Mouse (Mus musculus) neural tube, embryonic 12.5 days (tissue): ENCODE results near the gene Kiss1. TPM values are rescaled to one million over a fixed set of nuclear protein-coding genes. Genes with fewer than 3 reads are reported as not detected.

Source experiments
- ATAC-seq: fragments of 200-750 bp; cut with Nextera tagmentation; 2 replicates; pipeline ENCODE4 v1.8.0; 2017; ENCODE audit warnings: low read depth, mild to moderate bottlenecking, moderate TSS enrichment, moderate library complexity; ENCODE audit not compliant: low FRiP score
- H3K27ac ChIP-seq: fragments of 300-500 bp; sonication (generic); 2 replicates; pipeline ENCODE4 v1.5.1; 2016
- H3K27me3 ChIP-seq: fragments of 300-500 bp; sonication (generic); replicated peaks from 2 replicates; pipeline ENCODE4 v1.6.1; 2016; ENCODE audit warnings: mild to moderate bottlenecking
- H3K36me3 ChIP-seq: fragments of 300-500 bp; sonication (generic); 2 replicates; pipeline ENCODE4 v1.6.1; 2016; ENCODE audit warnings: mild to moderate bottlenecking
- H3K4me1 ChIP-seq: fragments of 300-500 bp; sonication (generic); 2 replicates; pipeline ENCODE4 v1.6.1; 2016
- H3K4me2 ChIP-seq: fragments of 300-500 bp; sonication (generic); replicated peaks from 2 replicates; pipeline ENCODE4 v1.6.1; 2016; ENCODE audit warnings: mild to moderate bottlenecking
- H3K4me3 ChIP-seq: fragments of 300-500 bp; sonication (generic); 2 replicates; pipeline ENCODE4 v1.5.1; 2016
- H3K9ac ChIP-seq: fragments of 300-500 bp; sonication (generic); 2 replicates; pipeline ENCODE4 v1.6.1; 2016; ENCODE audit warnings: mild to moderate bottlenecking
- H3K9me3 ChIP-seq: fragments of 300-500 bp; sonication (generic); 2 replicates; pipeline ENCODE4 v1.6.1; 2016; ENCODE audit warnings: mild to moderate bottlenecking
- whole genome bisulfite sequencing: fragments of 180-500 bp; shearing (Covaris S2); methylation state at CpG from one replicate; pipeline ENCODE4 v1.1.7; 2016; 5-methylcytosine and 5-hydroxymethylcytosine counted together
- polyA plus RNA-seq: library from polyadenylated mRNA; unstranded; fragments of >200 nt; fragmentation: Nextera tagmentation; extraction: Ambion mirVana; gene quantifications from 2 replicates; pipeline ENCODE4 v1.2.1, GENCODE M21; 2016

The Kiss1 gene
- polyA plus RNA-seq, 1 experiment from 2014 or later, result not detected

GRCm38 (mm10) chr1:133296376-133296775 lies 25.3 kb upstream of the Kiss1 start:
- peaks cover 57% of the 10 kb centered on the region for H3K36me3 ChIP-seq

DNA sequence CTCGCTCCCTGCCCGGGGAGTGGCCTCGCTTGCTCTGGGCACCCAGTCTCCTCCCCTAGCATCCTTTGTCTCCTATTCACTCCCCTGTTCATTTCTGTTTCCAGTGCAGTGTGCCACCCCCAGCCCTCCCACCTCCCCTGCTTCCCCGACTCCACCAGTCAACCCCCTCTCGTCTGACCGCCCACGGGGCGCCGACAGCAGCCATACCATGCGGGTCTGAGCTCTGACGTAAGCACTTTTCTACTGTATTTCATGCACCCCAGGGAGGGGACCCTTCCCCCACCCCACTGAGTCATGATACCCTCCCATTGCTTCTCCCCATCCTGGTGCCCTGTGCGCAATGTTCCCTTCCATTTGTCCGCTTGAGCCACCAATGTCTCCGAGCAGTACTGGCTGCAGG lies 22.9 kb upstream of the Kiss1 start:
- H3K9me3 ChIP-seq, result no peaks in the 10 kb centered on the region
- no peak overlapping the region for H3K27ac ChIP-seq
- H3K36me3 ChIP-seq, result peaks cover 34% of the 10 kb centered on the region
- peak; percentile 26; the same call in 1 of the 2 replicates for ATAC-seq
- 38% methylated on average over 14 of the region's 14 CpGs for WGBS
- H3K4me1 ChIP-seq, result peaks cover 24% of the 10 kb centered on the region
- H3K9ac ChIP-seq, result 0 out of 2 replicates have a peak overlapping the region, but pooled peaks have one; percentile 38
- H3K4me3 ChIP-seq, result no peak overlapping the region
- 0 out of 2 replicates have a peak, but pooled peaks cover 4% of the 10 kb centered on the region for H3K27me3 ChIP-seq
- H3K4me2 ChIP-seq, result peak overlapping the region; percentile 27; the same call in 1 of the 2 replicates

More at GRCm38 (mm10) chr1:133296376-133296775, 25.3 kb upstream of the Kiss1 start:
- no peak for ATAC-seq
- H3K4me1 ChIP-seq, result peaks cover 24% of the 10 kb centered on the region
- H3K9me3 ChIP-seq, result no peaks in the 10 kb centered on the region
- H3K27ac ChIP-seq, result no peak overlapping the region
- H3K4me3 ChIP-seq, result no peak overlapping the region
- 0 out of 2 replicates have a peak, but pooled peaks cover 4% of the 10 kb centered on the region for H3K27me3 ChIP-seq
- no peak overlapping the region for H3K9ac ChIP-seq
- no peak overlapping the region for H3K4me2 ChIP-seq
- 95% methylated on average over 9 of the region's 9 CpGs for WGBS

DNA sequence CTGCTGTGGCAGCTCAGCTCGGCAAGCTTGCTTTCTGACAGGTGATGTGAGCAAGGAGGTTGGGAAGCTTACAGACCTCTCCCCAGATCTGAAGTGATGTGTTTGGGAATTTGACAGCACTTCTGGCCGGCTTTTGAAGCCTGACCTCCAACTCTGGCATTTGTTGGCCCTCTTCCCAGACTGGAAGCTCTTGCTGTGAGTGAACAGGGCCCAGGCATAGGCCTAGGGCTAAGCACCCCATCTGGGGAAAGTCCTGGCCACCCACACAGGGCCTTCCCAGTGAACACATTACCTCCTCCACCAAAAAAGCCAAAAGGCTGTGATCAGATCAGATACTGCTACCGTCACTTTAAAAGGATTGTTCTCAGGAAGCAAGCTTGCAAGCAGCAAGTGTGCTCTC lies 19.1 kb upstream of the Kiss1 start:
- 63% methylated on average over 3 of the region's 3 CpGs for WGBS
- ATAC-seq, result no peak
- H3K4me2 ChIP-seq, result no peak overlapping the region
- 0 out of 2 replicates have a peak, but pooled peaks cover 4% of the 10 kb centered on the region for H3K27me3 ChIP-seq
- H3K4me3 ChIP-seq, result no peak overlapping the region
- no peaks in the 10 kb centered on the region for H3K9me3 ChIP-seq
- H3K27ac ChIP-seq, result no peak overlapping the region
- H3K9ac ChIP-seq, result no peak overlapping the region
- H3K36me3 ChIP-seq, result peaks cover 14% of the 10 kb centered on the region
- peaks cover 16% of the 10 kb centered on the region for H3K4me1 ChIP-seq

DNA sequence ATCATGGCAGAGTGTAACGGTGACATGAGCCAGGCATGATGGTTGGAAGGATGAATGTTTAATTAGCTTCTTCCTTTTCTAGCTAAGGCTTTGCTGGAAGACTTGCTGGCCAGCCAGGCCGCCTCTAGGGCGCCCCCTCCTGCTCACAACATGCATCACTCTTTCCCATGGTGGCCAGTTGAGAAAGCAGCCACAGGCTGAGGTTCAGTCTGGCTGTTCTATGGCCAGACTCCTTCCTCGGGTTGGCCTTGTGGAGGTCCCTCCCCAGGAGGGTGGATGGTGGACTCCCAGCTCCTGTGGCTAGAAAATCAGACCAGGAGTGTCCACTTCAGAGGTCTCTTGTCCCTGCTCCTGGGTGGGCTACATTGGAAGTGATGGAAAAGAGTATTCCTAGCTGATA lies 14.8 kb upstream of the Kiss1 start:
- Histone ChIP-seq H3K36me3 (no peaks in the 10 kb centered on the region), H3K4me2 (no peak overlapping the region), H3K9ac (no peak overlapping the region), H3K9me3 (no peaks in the 10 kb centered on the region), H3K4me3 (no peak overlapping the region), H3K27ac (no peak overlapping the region), H3K27me3 (no peaks in the 10 kb centered on the region), H3K4me1 (peaks cover 2% of the 10 kb centered on the region; the same call in 1 of the 2 replicates)
- ATAC-seq, result peak; percentile 73
- 9% methylated on average over 4 of the region's 4 CpGs for WGBS

DNA sequence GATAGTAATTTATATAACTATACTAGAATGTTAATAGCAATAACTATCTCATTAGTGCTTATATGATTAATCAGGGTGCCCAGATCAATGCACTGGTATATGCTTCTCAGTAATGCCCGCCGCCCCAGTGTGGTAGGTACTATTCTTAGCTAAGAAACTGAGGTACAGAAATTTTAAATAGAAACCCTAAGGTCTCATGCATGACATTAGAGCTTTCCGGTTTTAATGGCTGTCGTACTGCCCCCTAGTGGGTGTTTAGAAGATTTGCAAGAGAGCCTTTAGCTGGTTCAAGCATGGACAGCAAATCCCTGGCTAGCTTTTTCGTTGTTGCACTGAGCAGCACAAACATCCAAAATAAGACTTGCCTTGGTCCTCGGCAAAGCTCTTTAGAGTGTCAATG lies 14.4 kb upstream of the Kiss1 start:
- H3K4me2 ChIP-seq, result no peak overlapping the region
- H3K9ac ChIP-seq, result no peak overlapping the region
- no peaks in the 10 kb centered on the region for H3K36me3 ChIP-seq
- no peak overlapping the region for H3K4me3 ChIP-seq
- H3K27ac ChIP-seq, result no peak overlapping the region
- WGBS, result 18% methylated on average over 6 of the region's 6 CpGs
- peaks cover 7% of the 10 kb centered on the region for H3K4me1 ChIP-seq
- no peaks in the 10 kb centered on the region for H3K9me3 ChIP-seq
- peak; percentile 49; the same call in 1 of the 2 replicates for ATAC-seq
- H3K27me3 ChIP-seq, result no peaks in the 10 kb centered on the region

DNA sequence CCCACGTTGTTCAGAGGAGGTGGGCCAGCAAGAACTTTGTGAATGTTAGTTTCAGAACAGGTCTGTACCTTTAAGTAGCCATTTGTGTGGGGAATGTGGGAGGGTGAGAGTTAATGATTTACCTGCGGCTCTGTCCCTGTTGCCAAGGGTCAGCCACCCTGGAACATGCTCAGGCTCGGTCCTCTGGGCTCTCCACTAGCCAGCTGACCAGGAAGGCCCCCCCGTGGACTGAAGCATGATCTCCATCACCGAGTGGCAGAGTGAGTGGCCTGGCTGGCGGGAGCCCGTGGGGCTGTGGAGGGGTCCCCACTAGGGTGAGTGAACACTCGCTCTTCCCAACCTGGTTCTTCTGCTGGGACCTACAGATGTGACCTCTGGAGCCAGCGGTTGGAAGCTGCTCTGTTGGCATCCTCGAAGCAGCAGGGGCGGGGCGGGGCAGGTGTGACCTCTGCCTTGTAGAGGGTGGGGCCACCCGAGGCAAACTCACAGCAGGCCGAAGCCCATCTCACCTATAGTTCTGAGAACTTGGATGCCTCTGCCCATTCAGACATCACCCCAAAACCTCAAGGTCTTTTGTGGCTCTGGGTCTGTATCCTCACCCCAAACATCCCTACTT lies 11.9 kb upstream of the Kiss1 start, which contains the start of gene Golt1a:
Golt1a (plus strand) TSS at position 149 of the 616 bp plus-strand sequence.
- Histone ChIP-seq H3K27me3 (no peaks in the 10 kb centered on the region), H3K27ac (no peak within 1 kb of the TSS), H3K36me3 (no peaks in the 10 kb centered on the region), H3K4me3 (no peak within 1 kb of the TSS), H3K4me2 (no peak within 1 kb of the TSS), H3K4me1 (peaks cover 11% of the 10 kb centered on the region), H3K9me3 (no peaks in the 10 kb centered on the region), H3K9ac (no peak within 1 kb of the TSS)
- no peak for ATAC-seq
- 58% methylated on average over 14 of the region's 14 CpGs for WGBS

GRCm38 (mm10) chr1:133311240-133311639 lies 10.4 kb upstream of the Kiss1 start:
- Histone ChIP-seq H3K36me3 (no peaks in the 10 kb centered on the region), H3K27me3 (no peaks in the 10 kb centered on the region), H3K9me3 (no peaks in the 10 kb centered on the region), H3K4me2 (no peak overlapping the region), H3K4me1 (peaks cover 11% of the 10 kb centered on the region), H3K9ac (no peak overlapping the region), H3K4me3 (no peak overlapping the region), H3K27ac (no peak overlapping the region)
- ATAC-seq, result no peak
- 61% methylated on average over 4 of the region's 4 CpGs for WGBS

GRCm38 (mm10) chr1:133311946-133312345 lies 9.7 kb upstream of the Kiss1 start:
- Histone ChIP-seq H3K4me3 (no peak overlapping the region), H3K4me1 (peaks cover 11% of the 10 kb centered on the region), H3K9ac (no peak overlapping the region), H3K27me3 (no peaks in the 10 kb centered on the region), H3K36me3 (no peaks in the 10 kb centered on the region), H3K9me3 (no peaks in the 10 kb centered on the region), H3K27ac (no peak overlapping the region), H3K4me2 (peak overlapping the region; percentile 20; the same call in 1 of the 2 replicates)
- WGBS, result 35% methylated on average over 10 of the region's 10 CpGs
- no peak for ATAC-seq

DNA sequence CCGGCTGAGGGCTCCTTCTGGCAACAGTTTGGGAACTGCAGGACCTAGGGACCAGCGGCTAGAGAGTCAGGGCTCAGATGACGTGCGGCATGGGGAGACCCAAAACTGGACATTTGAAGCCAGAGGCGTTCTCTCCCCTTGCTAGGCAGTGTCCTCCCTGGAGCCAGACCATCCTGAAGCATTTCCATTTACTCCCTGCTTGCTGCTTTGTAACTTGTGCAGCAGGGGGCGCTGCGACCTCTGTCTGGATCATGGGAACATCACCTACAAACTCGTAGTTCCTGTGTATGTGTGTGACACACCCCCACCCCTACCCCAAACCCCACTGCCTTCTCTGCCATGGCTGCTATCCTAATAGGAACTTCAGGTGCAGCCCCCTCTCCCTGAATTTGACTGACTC lies 7.3 kb upstream of the Kiss1 start:
- peaks cover 11% of the 10 kb centered on the region for H3K4me1 ChIP-seq
- H3K9ac ChIP-seq, result no peak overlapping the region
- H3K4me3 ChIP-seq, result no peak overlapping the region
- no peak overlapping the region for H3K4me2 ChIP-seq
- no peaks in the 10 kb centered on the region for H3K27me3 ChIP-seq
- H3K9me3 ChIP-seq, result no peaks in the 10 kb centered on the region
- H3K27ac ChIP-seq, result no peak overlapping the region
- no peak for ATAC-seq
- 25% methylated on average over 8 of the region's 8 CpGs for WGBS
- no peaks in the 10 kb centered on the region for H3K36me3 ChIP-seq

GRCm38 (mm10) chr1:133315775-133316174 lies 5.9 kb upstream of the Kiss1 start:
- no peak for ATAC-seq
- H3K4me3 ChIP-seq, result no peak overlapping the region
- peaks cover 11% of the 10 kb centered on the region for H3K4me1 ChIP-seq
- no peaks in the 10 kb centered on the region for H3K36me3 ChIP-seq
- H3K27me3 ChIP-seq, result no peaks in the 10 kb centered on the region
- no peaks in the 10 kb centered on the region for H3K9me3 ChIP-seq
- H3K9ac ChIP-seq, result no peak overlapping the region
- H3K4me2 ChIP-seq, result no peak overlapping the region
- H3K27ac ChIP-seq, result no peak overlapping the region
- 79% methylated on average over 6 of the region's 6 CpGs for WGBS

DNA sequence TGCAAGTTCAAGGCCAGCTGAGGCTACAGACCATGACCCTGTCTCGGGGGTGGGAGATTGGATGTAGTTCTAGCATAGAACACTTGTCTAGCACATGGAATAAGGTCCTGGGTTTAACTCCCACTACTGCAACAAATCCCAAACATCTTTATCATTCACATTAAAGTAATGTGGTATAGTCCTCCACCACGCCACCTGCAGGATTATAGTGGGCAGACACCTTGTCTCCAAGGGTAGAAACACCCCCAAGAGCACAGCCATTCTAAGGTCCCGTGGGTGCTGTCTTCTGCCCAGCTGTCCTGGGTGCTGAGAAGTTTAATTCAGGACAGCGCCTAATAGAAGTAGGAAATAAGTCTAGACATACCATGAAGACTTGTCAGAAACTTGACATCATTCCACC lies 5.1 kb upstream of the Kiss1 start:
- Histone ChIP-seq H3K4me2 (no peak overlapping the region), H3K4me3 (no peak overlapping the region), H3K36me3 (no peaks in the 10 kb centered on the region), H3K4me1 (peaks cover 11% of the 10 kb centered on the region), H3K9ac (no peak overlapping the region), H3K27ac (no peak overlapping the region), H3K9me3 (no peaks in the 10 kb centered on the region), H3K27me3 (no peaks in the 10 kb centered on the region)
- ATAC-seq, result no peak
- 87% methylated on average over 4 of the region's 4 CpGs for WGBS

DNA sequence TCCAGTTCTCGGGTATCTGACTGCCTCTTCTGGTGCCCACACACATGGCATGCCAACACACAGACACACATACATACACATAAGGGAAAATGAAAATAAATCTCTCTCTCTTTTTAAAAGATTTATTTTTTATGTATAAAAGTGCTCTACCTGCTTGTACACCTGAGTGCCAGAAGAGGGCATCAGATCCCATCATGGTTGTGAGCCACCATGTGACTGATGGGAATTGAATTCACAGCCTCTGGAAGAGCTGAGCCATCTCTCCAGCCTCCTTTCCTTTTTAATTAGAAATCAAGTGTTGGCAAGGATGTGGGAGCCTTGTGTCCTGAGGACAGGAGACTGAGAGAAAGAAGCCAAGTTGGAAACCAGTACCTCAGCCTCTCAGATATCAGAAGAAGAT lies 4.5 kb upstream of the Kiss1 start:
- Histone ChIP-seq H3K4me3 (no peak overlapping the region), H3K36me3 (no peaks in the 10 kb centered on the region), H3K9me3 (no peaks in the 10 kb centered on the region), H3K4me2 (no peak overlapping the region), H3K27ac (no peak overlapping the region), H3K27me3 (no peaks in the 10 kb centered on the region), H3K4me1 (peaks cover 6% of the 10 kb centered on the region), H3K9ac (no peak overlapping the region)
- 92% methylated on average over 1 of the region's 1 CpGs for WGBS
- no peak for ATAC-seq

- H3K27me3 ChIP-seq, result peaks cover 2% of the 10 kb centered on the region; the same call in 1 of the 2 replicates
- H3K9me3 ChIP-seq, result no peaks in the 10 kb centered on the region
- H3K9ac ChIP-seq, result no peak overlapping the region
- 0 out of 2 replicates have a peak, but pooled peaks cover 4% of the 10 kb centered on the region for H3K4me1 ChIP-seq
- ATAC-seq, result no peak
- H3K27ac ChIP-seq, result no peak overlapping the region
- 46% methylated on average over 5 of the region's 5 CpGs for WGBS
- no peak overlapping the region for H3K4me3 ChIP-seq
- no peaks in the 10 kb centered on the region for H3K36me3 ChIP-seq
- no peak overlapping the region for H3K4me2 ChIP-seq
These were observed 1.7 kb downstream of the Kiss1 start for GRCm38 (mm10) chr1:133323333-133323732.
